Mouse (Mus musculus): ENCODE measurements at regions not wholly inside any gene's neighbourhood (a gene's known extent, or its start where the extent isn't known, plus 50 kb on each side); places are given as distances from the start of the nearest gene placed in this dataset.

DNA sequence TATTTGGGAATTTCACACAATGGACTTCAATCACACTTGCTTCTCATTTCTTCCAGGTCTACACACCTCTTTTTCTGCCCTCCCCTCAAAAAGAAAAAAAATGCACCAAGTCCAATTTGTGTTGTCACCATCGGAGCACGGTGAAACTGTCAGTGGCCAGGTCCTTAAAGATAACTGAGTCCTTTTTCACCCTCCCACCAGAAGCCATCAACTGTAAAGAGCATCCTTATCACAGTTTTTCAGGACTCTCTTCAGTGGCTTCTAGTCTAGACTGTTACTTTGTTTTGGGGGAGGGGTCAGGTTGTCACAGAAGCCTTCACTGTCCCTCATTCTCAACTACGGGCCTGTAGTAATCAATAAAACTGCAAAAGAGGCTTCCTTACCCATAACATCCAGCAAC is 91.5 kb upstream of the Zdhhc15 start:
- Histone ChIP-seq H3K4me2 (ENCODE audit: low read depth) (no peak overlapping the region), H3K9ac (no peak overlapping the region), H3K4me1 (ENCODE audit: insufficient read depth) (no peaks in the 10 kb centered on the region), H3K27me3 (ENCODE audit: insufficient read depth, low read length) (no peaks in the 10 kb centered on the region), H3K27ac (ENCODE audit: low read depth, low read length) (no peak overlapping the region), H3K9me3 (ENCODE audit: low read length) (no peaks in the 10 kb centered on the region), H3K4me3 (ENCODE audit: low read depth, low read length) (no peak overlapping the region), H3K36me3 (ENCODE audit: insufficient read depth) (no peaks in the 10 kb centered on the region)
- ATAC-seq (no peak), DNase-seq (no peak)
- 96% methylated on average over 3 of the region's 3 CpGs for WGBS
- no peak for TF ChIP-seq CTCF (IDR thresholded peaks at IDR 0.05; ENCODE audit: low read depth)

DNA sequence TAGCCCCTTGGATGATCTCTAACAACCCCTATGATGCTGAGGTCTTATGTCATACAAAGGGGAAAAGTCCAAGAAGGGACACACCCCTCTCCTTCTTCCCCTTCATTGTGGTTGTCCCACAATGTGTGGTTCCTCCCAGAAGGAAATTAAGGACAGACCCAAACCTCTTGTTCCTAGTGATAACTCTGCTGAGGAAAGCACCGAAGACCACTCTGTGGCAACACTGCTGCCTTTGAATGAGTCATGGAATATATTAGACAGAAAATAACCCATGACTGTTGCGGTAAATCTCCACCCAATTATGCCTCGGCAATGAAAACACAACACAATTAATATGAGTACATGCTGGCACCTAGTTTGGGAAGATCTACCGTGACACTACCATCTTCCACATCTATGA is 89.4 kb upstream of the Zdhhc15 start:
- Histone ChIP-seq H3K27ac (ENCODE audit: low read depth, low read length) (no peak overlapping the region), H3K36me3 (ENCODE audit: insufficient read depth) (no peaks in the 10 kb centered on the region), H3K27me3 (ENCODE audit: insufficient read depth, low read length) (no peaks in the 10 kb centered on the region), H3K4me2 (ENCODE audit: low read depth) (no peak overlapping the region), H3K4me3 (ENCODE audit: low read depth, low read length) (no peak overlapping the region), H3K9me3 (ENCODE audit: low read length) (no peaks in the 10 kb centered on the region), H3K4me1 (ENCODE audit: insufficient read depth) (no peaks in the 10 kb centered on the region), H3K9ac (no peak overlapping the region)
- no peak for ATAC-seq
- no peak for DNase-seq
- 87% methylated on average over 4 of the region's 4 CpGs for whole genome bisulfite sequencing
- no peak for TF ChIP-seq CTCF (IDR thresholded peaks at IDR 0.05; ENCODE audit: low read depth)

DNA sequence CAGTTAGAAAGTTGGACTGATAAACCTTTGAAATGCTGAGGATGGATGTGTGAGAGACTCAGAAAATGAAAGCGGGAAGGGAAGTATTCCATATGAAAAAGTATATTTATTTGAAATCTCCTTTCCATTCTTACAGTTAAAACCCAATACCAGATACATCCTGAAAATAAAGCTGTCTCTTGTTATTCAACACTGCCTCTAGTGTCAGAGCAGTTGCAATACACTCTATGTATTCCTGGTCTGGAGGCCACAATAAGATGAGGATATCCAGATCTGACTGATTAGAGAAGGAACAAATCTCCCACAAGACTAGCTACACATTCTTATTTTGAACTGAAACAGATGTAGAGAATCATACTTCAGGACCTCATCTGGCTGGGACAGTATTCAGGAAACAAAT is 78.5 kb upstream of the Zdhhc15 start:
- no peak overlapping the region for H3K27ac ChIP-seq (ENCODE audit: low read depth, low read length)
- ATAC-seq: no peak
- no peak overlapping the region for H3K9ac ChIP-seq
- H3K9me3 ChIP-seq (ENCODE audit: low read length): no peaks in the 10 kb centered on the region
- H3K4me1 ChIP-seq (ENCODE audit: insufficient read depth): no peaks in the 10 kb centered on the region
- DNase-seq: peak; percentile 5
- TF ChIP-seq CTCF (IDR thresholded peaks at IDR 0.05; ENCODE audit: low read depth): peak; percentile 50
- no peaks in the 10 kb centered on the region for H3K36me3 ChIP-seq (ENCODE audit: insufficient read depth)
- no peak overlapping the region for H3K4me2 ChIP-seq (ENCODE audit: low read depth)
- WGBS: 75% methylated on average over 1 of the region's 1 CpGs
- H3K4me3 ChIP-seq (ENCODE audit: low read depth, low read length): no peak overlapping the region
- no peaks in the 10 kb centered on the region for H3K27me3 ChIP-seq (ENCODE audit: insufficient read depth, low read length)

Measured in forebrain, postnatal 0 days (tissue).